In genomic region chr8:120104721-120105272, GRCm38 (mm10) we compare ENCODE assay signal across 10 mouse cellular contexts. TPM values are rescaled to one million over a fixed set of nuclear protein-coding genes. Genes with fewer than 3 reads are reported as not detected.
DNase-seq lines count a peak whose midpoint lies in the region; ATAC-seq lines count a peak whose summit lies in the region.
"Had no signal": no experiment of that assay in that cellular context is flagged by ENCODE, and none has a peak within 500 bp of the region (broad histone marks: within the 10 kb centered on the region; RNA-seq: fewer than 3 reads in every experiment).

No protein-coding gene starts in this region.

- no peak overlapping the region for H3K4me2 ChIP-seq in heart, embryonic 16.5 days (ENCODE audit: low read depth, low read length)
- no peak overlapping the region for H3K4me2 ChIP-seq in lung, embryonic 16.5 days (ENCODE audit: low read depth, low read length)
- H3K4me2 ChIP-seq: midbrain, embryonic 13.5 days had no signal

- no peak overlapping the region for H3K9ac ChIP-seq in heart, embryonic 16.5 days (ENCODE audit: low read length)
- 0 out of 2 replicates have a peak overlapping the region, but pooled peaks have one; percentile 18 for H3K9ac ChIP-seq in lung, embryonic 16.5 days (ENCODE audit: low read length)
- H3K9ac ChIP-seq: midbrain, embryonic 13.5 days had no signal

- no peaks in the 10 kb centered on the region for H3K9me3 ChIP-seq in heart, embryonic 16.5 days (replicated peaks; ENCODE audit: control insufficient read depth, low read length)
- no peaks in the 10 kb centered on the region for H3K9me3 ChIP-seq in lung, embryonic 16.5 days (ENCODE audit: control insufficient read depth, low read length)
- H3K9me3 ChIP-seq: midbrain, embryonic 13.5 days had no signal

- no peaks in the 10 kb centered on the region; the same call in 1 of the 2 replicates for H3K36me3 ChIP-seq in heart, embryonic 16.5 days (ENCODE audit: control insufficient read depth, insufficient read depth)
- H3K36me3 ChIP-seq in lung, embryonic 16.5 days (ENCODE audit: control insufficient read depth, insufficient read depth, low read length) = no peaks in the 10 kb centered on the region

- no peak overlapping the region for H3K4me3 ChIP-seq in heart, embryonic 16.5 days (ENCODE audit: low read length)
- H3K4me3 ChIP-seq in lung, embryonic 16.5 days (ENCODE audit: low read length) = no peak overlapping the region
- H3K4me3 ChIP-seq: midbrain, embryonic 13.5 days had no signal

- H3K4me1 ChIP-seq in heart, embryonic 16.5 days (ENCODE audit: control insufficient read depth, insufficient read depth, low read length) = peaks cover 31% of the 10 kb centered on the region
- peaks cover 16% of the 10 kb centered on the region for H3K4me1 ChIP-seq in lung, embryonic 16.5 days (replicated peaks; ENCODE audit: control insufficient read depth, insufficient read depth, low read length)

- DNase-seq in NIH3T3 (ENCODE audit: low read depth) = peak; percentile 61
- DNase-seq in adrenal gland, postnatal 14 days = peak; percentile 93
- no peak for DNase-seq in layer of hippocampus, adult 8-10 months (ENCODE audit: low spot score in 2 of 2)
- DNase-seq in right cerebral cortex, adult 18-20 months = no peak
- no peak for DNase-seq in right cerebral cortex, adult 2 months (ENCODE audit: low spot score in 2 of 2)
- DNase-seq: thymus, postnatal 4 days had no signal

- H3K27ac ChIP-seq in heart, embryonic 16.5 days (ENCODE audit: low read length) = peak overlapping the region; percentile 56; the same call in 1 of the 2 replicates
- peak overlapping the region; percentile 65 for H3K27ac ChIP-seq in lung, embryonic 16.5 days (ENCODE audit: low read length)
- H3K27ac ChIP-seq: midbrain, embryonic 13.5 days had no signal

- no peaks in the 10 kb centered on the region for H3K27me3 ChIP-seq in heart, embryonic 16.5 days (ENCODE audit: control insufficient read depth, insufficient read depth, low read length)
- no peaks in the 10 kb centered on the region for H3K27me3 ChIP-seq in lung, embryonic 16.5 days (ENCODE audit: control insufficient read depth, insufficient read depth, low read depth, low read length)
- H3K27me3 ChIP-seq: midbrain, embryonic 13.5 days had no signal

- 0 out of 2 replicates have a peak, but pooled peaks have one; percentile 20 for ATAC-seq in heart, embryonic 16.5 days (replicated peaks; ENCODE audit: extremely low read depth, insufficient read depth, low FRiP score)
- ATAC-seq in lung, embryonic 16.5 days (ENCODE audit: low read depth) = peak; percentile 62
- no peak for ATAC-seq in granulocyte monocyte progenitor cell, adult 5-6 weeks (replicated peaks; ENCODE audit: poor library complexity, severe bottlenecking)
- ATAC-seq: midbrain, embryonic 13.5 days had no signal

- 55% methylated on average over 9 of the region's 9 CpGs for WGBS in heart, embryonic 16.5 days
- WGBS in lung, embryonic 16.5 days = 49% methylated on average over 9 of the region's 9 CpGs

RNA-seq across cellular contexts. Expression of gene Zdhhc7, which starts 3.5 kb away (rescaled TPM):
- total RNA-seq in adrenal gland, postnatal 14 days (2021) = 45.3 and 48.1 TPM in 2 replicates
- polyA plus RNA-seq in heart, embryonic 16.5 days (2015; fragmentation: Nextera tagmentation; extraction: Ambion mirVana) = 35.8 and 37.8 TPM in 2 replicates
- polyA plus RNA-seq in lung, embryonic 16.5 days (2015; fragmentation: Nextera tagmentation; extraction: Ambion mirVana) = 35.3 and 35.6 TPM in 2 replicates
- total RNA-seq in layer of hippocampus, adult 8-10 months (2022) = 10 to 100 TPM; 28.4 to 37.8 (median 32.3) TPM
- total RNA-seq in granulocyte monocyte progenitor cell, adult 5-6 weeks (2014; fragmentation: Nextera tagmentation) = 19.5 and 24.3 TPM in 2 replicates
- 14.5 and 21.1 TPM in 2 replicates for total RNA-seq in granulocyte monocyte progenitor cell, adult 5-6 weeks (2017)

RNA-seq across cellular contexts. Expression of gene 6430548M08Rik, which starts 9.2 kb away (rescaled TPM):
- 58.4 and 60.7 TPM in 2 replicates for total RNA-seq in adrenal gland, postnatal 14 days (2021)
- 8.4 and 9.4 TPM in 2 replicates for polyA plus RNA-seq in heart, embryonic 16.5 days (2015; fragmentation: Nextera tagmentation; extraction: Ambion mirVana)
- 8.5 and 10.4 TPM in 2 replicates for polyA plus RNA-seq in lung, embryonic 16.5 days (2015; fragmentation: Nextera tagmentation; extraction: Ambion mirVana)
- 100 to 1,000 TPM; 152 to 193 (median 182) TPM for total RNA-seq in layer of hippocampus, adult 8-10 months (2022)
- 0.04 and 9.0 TPM in 2 replicates for total RNA-seq in granulocyte monocyte progenitor cell, adult 5-6 weeks (2014; fragmentation: Nextera tagmentation)
- 3.3 and 3.6 TPM in 2 replicates for total RNA-seq in granulocyte monocyte progenitor cell, adult 5-6 weeks (2017)

Comparison
In these comparisons a context has a peak if more than half of its experiments do, and no peak if none do; other contexts are left out.
1. DNase-seq: peak in NIH3T3 (single experiment) and adrenal gland, postnatal 14 days (single experiment); none in layer of hippocampus, adult 8-10 months (0 of 2), right cerebral cortex, adult 18-20 months (single experiment) and right cerebral cortex, adult 2 months (0 of 2).